Mouse (Mus musculus) kidney, adult 2 months (tissue): ENCODE results near the gene Mlxip.

Experiments used
- CTCF ChIP-seq: fragments of 200-500 bp; conservative IDR thresholded peaks from 2 replicates; pipeline ENCODE4 v1.5.1; 2011; ENCODE audit warnings: low read depth, mild to moderate bottlenecking, control low read depth, low read length, moderate library complexity, mixed read lengths; ENCODE audit not compliant: insufficient read depth, insufficient read length
- POLR2A ChIP-seq: fragments of 200-500 bp; IDR thresholded peaks from one replicate; pipeline ENCODE4 v1.6.1; 2011; ENCODE audit warnings: low read depth, low read length, control low read depth

- TF ChIP-seq POLR2A (no peak), CTCF (no peak)
Observed at GRCm38 (mm10) chr5:123501973-123502372, 107.4 kb downstream of the Mlxip start.
